Mouse (Mus musculus) adrenal gland, adult 8-10 months (tissue): ENCODE results near the gene Rhbdf2. TPM values are rescaled to one million over a fixed set of nuclear protein-coding genes. Genes with fewer than 3 reads are reported as not detected.
"Not testable (repeated sequence)": the region's sequence is repeated elsewhere in the genome, so short reads cannot be mapped to it uniquely, and the experiment has no call there.

Source experiments
- DNase-seq: peaks from one replicate; pipeline ENCODE4 v3.0.0; 2022
- total RNA-seq, 4 experiments: library from RNA; stranded (reverse); gene quantifications; 2 replicates each; pipeline ENCODE4 v1.2.4; 2022

The Rhbdf2 gene
- total RNA-seq, 4 experiments from 2014 or later: 13.3 to 20.5 (median 15.0) TPM

DNA sequence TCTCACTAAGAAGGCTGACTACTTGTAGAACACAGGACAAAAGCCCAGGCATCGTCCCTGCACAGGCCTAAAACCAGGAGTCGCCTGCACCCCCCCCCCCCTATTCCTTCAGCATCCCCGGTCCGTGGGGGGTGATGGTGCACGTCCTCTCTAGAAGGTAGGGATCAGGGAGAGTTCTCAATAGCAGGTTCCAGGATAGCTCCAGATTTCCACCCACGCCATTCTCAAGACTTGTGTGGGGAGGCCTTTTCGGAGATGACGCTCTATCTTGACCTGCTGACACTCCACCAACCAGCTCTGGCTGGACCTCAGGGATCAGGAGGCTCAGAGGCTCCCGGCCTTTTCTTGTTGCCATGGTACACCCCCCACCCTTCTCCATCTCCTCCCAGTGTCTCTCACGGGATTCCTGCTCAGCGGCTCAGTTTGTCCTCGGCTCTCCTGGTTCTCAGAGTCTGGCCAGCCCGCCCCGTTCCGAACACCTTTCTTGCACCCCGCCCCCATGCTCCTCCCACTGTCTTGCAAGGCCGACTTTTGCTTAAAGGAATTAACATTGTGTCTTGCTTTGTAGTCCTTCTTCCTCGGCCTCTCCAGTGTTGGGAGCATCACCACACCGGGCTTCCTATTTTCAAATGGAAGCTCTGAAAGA is 16.9 kb upstream of the Rhbdf2 start:
- DNase-seq: no peak

DNA sequence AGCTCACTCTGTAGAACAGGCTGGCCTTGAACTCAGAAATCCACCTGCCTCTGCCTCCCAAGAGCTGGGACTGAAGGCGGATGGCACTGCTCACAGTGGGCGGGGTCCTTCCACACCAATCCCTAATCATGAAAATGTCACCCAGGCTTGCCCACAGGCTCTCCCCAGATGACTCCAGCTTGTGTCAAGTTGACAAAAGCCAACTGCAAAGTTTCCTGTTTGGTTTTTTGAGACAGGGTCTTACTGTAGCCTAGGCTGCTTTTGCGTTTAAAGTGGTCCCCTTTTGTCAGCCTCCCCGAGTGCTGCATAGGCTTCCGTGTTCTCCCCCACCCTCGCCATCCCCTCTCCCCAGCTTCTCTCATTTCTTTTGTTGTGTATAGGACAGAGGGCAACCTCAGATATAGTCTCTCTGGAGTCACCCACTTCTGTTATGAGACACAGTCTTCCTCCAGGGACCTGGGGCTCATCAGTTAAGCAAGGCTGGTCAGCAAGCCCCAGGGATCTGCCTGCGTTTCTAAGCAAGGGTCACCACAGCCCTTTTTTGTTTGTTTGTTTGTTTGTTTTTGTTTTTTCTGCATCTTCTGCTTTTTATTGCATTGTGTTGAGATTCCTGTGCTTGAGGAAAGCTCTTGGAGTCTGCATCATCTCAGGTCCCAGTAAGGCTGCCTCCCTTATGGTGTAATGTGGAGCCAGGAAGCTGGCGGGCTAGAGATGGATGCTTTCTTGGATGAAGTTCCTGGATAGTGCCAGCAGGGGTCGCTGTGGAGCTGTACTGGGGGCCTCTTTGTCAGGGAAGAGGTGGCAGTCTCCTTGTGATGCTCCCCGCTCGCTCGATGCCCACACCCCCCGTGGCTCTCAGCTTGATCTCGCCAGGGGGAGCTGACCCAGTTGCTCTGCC is 16.1 kb upstream of the Rhbdf2 start:
- DNase-seq: peak; percentile 82

GRCm38 (mm10) chr11:116641731-116642130 is 14.9 kb upstream of the Rhbdf2 start:
- no peak for DNase-seq

- no peak for DNase-seq
Measured at GRCm38 (mm10) chr11:116641168-116641567, 14.3 kb upstream of the Rhbdf2 start.

- DNase-seq: not testable (repeated sequence)
Measured at GRCm38 (mm10) chr11:116636607-116637006, 9.8 kb upstream of the Rhbdf2 start.

- no peak for DNase-seq
Measured at GRCm38 (mm10) chr11:116632962-116633361, 6.1 kb upstream of the Rhbdf2 start.

DNA sequence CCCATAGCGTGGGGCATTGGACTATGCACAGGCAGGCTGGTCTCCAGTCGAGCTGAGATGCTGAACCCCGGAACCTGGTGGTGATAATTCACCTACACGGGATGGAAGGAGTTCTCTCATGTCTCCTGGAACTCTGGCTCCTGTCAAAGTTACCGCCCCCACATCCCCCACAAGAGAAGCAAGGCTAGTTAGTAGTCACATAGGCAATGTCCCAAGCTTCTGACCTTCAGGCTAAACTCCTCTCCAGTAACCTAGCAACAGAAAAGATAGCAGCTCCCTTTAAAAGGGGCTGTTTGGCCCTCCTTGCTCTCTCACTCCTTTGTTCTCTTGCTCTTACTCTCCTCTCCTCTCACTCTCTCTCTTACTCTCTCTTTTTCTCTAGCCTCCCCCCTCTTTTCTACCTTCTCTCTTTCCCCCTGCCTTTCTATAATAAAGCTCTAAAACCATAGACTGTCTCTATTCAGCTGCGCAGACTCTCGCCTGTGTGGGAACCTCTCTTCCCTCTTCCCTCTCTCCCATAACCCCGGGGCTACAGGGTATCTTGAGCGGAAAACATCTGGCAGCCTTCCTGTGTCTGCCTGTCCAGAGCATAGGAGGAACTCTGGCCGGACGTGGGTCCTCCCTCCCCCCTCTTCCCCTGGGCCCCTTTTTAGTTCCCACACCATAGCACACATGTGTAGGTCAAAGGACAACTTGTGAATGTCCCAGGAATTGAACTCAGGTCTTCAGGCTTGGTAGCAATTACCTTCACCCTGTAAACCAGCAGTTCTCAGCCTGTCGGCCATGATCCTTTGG is 3.5 kb upstream of the Rhbdf2 start:
- no peak for DNase-seq

DNA sequence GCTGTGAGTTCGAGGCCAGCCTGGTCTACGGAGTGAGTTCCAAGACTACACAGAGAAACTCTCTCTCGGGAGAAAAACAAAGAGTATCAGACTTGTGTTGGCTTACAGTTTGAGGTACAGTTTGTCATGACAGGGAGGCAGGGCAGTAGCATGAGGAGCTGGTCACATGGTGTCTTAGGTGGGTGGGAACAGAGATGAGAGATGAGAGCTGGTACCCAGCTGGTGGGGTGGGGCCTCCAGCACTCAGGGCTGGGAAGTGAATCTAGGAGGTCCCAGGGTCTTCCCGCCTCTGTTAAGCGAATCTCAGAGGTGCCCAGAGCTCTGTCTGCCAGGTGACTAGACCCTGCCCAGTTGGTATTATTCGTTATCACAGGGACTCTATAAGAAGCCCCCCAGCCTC is 2.7 kb upstream of the Rhbdf2 start:
- no peak for DNase-seq

GRCm38 (mm10) chr11:116628712-116629111 is 1.9 kb upstream of the Rhbdf2 start:
- peak; percentile 79 for DNase-seq

GRCm38 (mm10) chr11:116627072-116628020 is 527 bp upstream of the Rhbdf2 start:
- no peak for DNase-seq

- DNase-seq: no peak
Measured at GRCm38 (mm10) chr11:116625081-116626000, 1.5 kb downstream of the Rhbdf2 start.

DNA sequence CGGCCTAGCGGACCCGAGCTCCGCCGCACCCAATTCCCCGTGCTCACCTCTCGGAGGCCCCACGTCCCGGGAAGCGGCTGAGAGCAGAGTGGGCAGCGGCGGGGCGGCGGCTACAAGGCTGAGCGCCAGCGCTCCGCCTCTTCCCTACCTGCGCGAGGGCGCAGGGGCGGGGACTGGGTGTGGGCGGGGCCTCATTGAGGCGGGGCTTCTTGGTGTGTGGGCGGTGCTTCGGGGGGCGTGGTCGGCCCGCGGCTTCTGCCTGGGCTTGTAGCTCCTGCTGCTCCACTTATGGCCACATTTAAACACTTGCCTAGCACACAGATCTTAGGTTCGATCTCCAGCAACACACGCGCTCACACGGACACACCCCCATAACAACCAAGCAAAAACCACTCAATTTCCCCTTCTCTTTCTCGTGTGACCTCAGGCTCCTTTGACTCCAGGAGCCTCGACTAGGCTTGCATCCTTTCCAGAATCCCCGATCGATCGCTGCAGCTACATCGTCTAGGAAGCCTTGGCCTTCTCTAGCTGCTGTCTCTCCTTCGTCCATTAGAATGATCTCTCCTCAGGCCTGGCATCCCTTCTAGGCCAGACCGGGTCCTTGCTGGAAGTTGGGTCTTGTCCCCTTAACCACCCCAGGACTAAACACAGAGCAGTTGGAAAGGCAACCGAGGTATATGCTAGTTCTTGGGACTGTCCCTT is 2.5 kb downstream of the Rhbdf2 start:
- DNase-seq: peak; percentile 82

- no peak for DNase-seq
Measured at GRCm38 (mm10) chr11:116623281-116624124, 3.3 kb downstream of the Rhbdf2 start.

GRCm38 (mm10) chr11:116621258-116621704 is 5.5 kb downstream of the Rhbdf2 start:
- DNase-seq: peak; percentile 94

- no peak for DNase-seq
Measured at GRCm38 (mm10) chr11:116620559-116621253, 6.1 kb downstream of the Rhbdf2 start.

GRCm38 (mm10) chr11:116620073-116620472 is 6.7 kb downstream of the Rhbdf2 start:
- no peak for DNase-seq

- DNase-seq: no peak
Measured at GRCm38 (mm10) chr11:116619561-116619960, 7.3 kb downstream of the Rhbdf2 start.

- no peak for DNase-seq
Measured at GRCm38 (mm10) chr11:116619156-116619555, 7.7 kb downstream of the Rhbdf2 start.
